Mouse (Mus musculus) heart, adult 2 months (tissue): ENCODE results near the gene Arl14.
"Not testable (repeated sequence)": the region's sequence is repeated elsewhere in the genome, so short reads cannot be mapped to it uniquely, and the experiment has no call there.

ENCODE experiments used
- CTCF ChIP-seq: fragments of 200-600 bp; IDR thresholded peaks from 2 replicates; pipeline ENCODE4 v1.8.1; 2022; ENCODE audit warnings: antibody characterized with exemption, mild to moderate bottlenecking, moderate library complexity
- EP300 ChIP-seq: fragments of 200-500 bp; IDR thresholded peaks from 2 replicates; pipeline ENCODE4 v1.6.1; 2011; ENCODE audit warnings: low read depth, low read length, control low read depth; ENCODE audit not compliant: insufficient read depth
- POLR2A ChIP-seq: fragments of 200-500 bp; IDR thresholded peaks from 2 replicates; pipeline ENCODE4 v1.6.1; 2011; ENCODE audit warnings: mild to moderate bottlenecking, low read depth, low read length, control low read depth; ENCODE audit not compliant: insufficient read depth

- TF ChIP-seq EP300, CTCF, POLR2A: not testable (repeated sequence)
These were observed 11.5 kb downstream of the Arl14 start for GRCm38 (mm10) chr3:69233552-69234189.
